Mouse (Mus musculus): ENCODE data around the gene Igfbp3. TPM values are rescaled to one million over a fixed set of nuclear protein-coding genes. Genes with fewer than 3 reads are reported as not detected.

Igfbp3 gene
- polyA plus RNA-seq, 1 experiment = not detected

GRCm38 (mm10) chr11:7199736-7200392 lies 13.9 kb downstream of the Igfbp3 start:
- 52% methylated on average over 14 of the region's 14 CpGs for WGBS
- no peak overlapping the region for H3K27ac ChIP-seq (ENCODE audit: insufficient read depth, low read depth, low read length)
- TF ChIP-seq POLR2A (IDR thresholded peaks at IDR 0.05; ENCODE audit: insufficient read depth, low read depth, low read length) (no peak), CTCF (IDR thresholded peaks at IDR 0.05; ENCODE audit: insufficient read depth, low read depth, low read length) (0 out of 2 replicates have a peak, but pooled peaks have one; percentile 5)
- no peaks in the 10 kb centered on the region for H3K4me1 ChIP-seq (ENCODE audit: control insufficient read depth, insufficient read depth, low read length)
- no peak overlapping the region for H3K4me3 ChIP-seq (ENCODE audit: insufficient read depth, low read depth, low read length)

GRCm38 (mm10) chr11:7198481-7199256 lies 15.1 kb downstream of the Igfbp3 start:
- 80% methylated on average over 10 of the region's 10 CpGs for WGBS
- no peak for TF ChIP-seq POLR2A (IDR thresholded peaks at IDR 0.05; ENCODE audit: insufficient read depth, low read depth, low read length)
- no peak for TF ChIP-seq CTCF (IDR thresholded peaks at IDR 0.05; ENCODE audit: insufficient read depth, low read depth, low read length)
- no peak overlapping the region for H3K27ac ChIP-seq (ENCODE audit: insufficient read depth, low read depth, low read length)

GRCm38 (mm10) chr11:7198006-7198405 lies 15.7 kb downstream of the Igfbp3 start:
- no peaks in the 10 kb centered on the region for H3K4me1 ChIP-seq (ENCODE audit: control insufficient read depth, insufficient read depth, low read length)
- 92% methylated on average over 19 of the region's 19 CpGs for WGBS
- no peak overlapping the region for H3K27ac ChIP-seq (ENCODE audit: insufficient read depth, low read depth, low read length)
- H3K4me3 ChIP-seq (ENCODE audit: insufficient read depth, low read depth, low read length) = no peak overlapping the region
- TF ChIP-seq POLR2A (IDR thresholded peaks at IDR 0.05; ENCODE audit: insufficient read depth, low read depth, low read length) (no peak), CTCF (IDR thresholded peaks at IDR 0.05; ENCODE audit: insufficient read depth, low read depth, low read length) (no peak)

More at GRCm38 (mm10) chr11:7198481-7199256, 15.1 kb downstream of the Igfbp3 start:
- Histone ChIP-seq H3K4me1 (ENCODE audit: control insufficient read depth, insufficient read depth, low read length) (no peaks in the 10 kb centered on the region), H3K4me3 (ENCODE audit: insufficient read depth, low read depth, low read length) (no peak overlapping the region)

GRCm38 (mm10) chr11:7197491-7197941 lies 16.2 kb downstream of the Igfbp3 start, which contains the start of gene Igfbp1:
TSS of gene Igfbp1 (plus strand) at chr11:7197782.
- WGBS = 52% methylated on average over 12 of the region's 12 CpGs

GRCm38 (mm10) chr11:7195312-7195685 lies 18.4 kb downstream of the Igfbp3 start:
- no peak overlapping the region for H3K4me3 ChIP-seq (ENCODE audit: insufficient read depth, low read depth, low read length)
- TF ChIP-seq CTCF (IDR thresholded peaks at IDR 0.05; ENCODE audit: insufficient read depth, low read depth, low read length) (no peak), POLR2A (IDR thresholded peaks at IDR 0.05; ENCODE audit: insufficient read depth, low read depth, low read length) (no peak)
- WGBS = 89% methylated on average over 4 of the region's 4 CpGs
- no peaks in the 10 kb centered on the region for H3K4me1 ChIP-seq (ENCODE audit: control insufficient read depth, insufficient read depth, low read length)
- H3K27ac ChIP-seq (ENCODE audit: insufficient read depth, low read depth, low read length) = no peak overlapping the region

More at GRCm38 (mm10) chr11:7197491-7197941, 16.2 kb downstream of the Igfbp3 start, which contains the start of gene Igfbp1:
- Histone ChIP-seq H3K27ac (ENCODE audit: insufficient read depth, low read depth, low read length) (no peak within 1 kb of the TSS), H3K4me1 (ENCODE audit: control insufficient read depth, insufficient read depth, low read length) (no peaks in the 10 kb centered on the region), H3K4me3 (ENCODE audit: insufficient read depth, low read depth, low read length) (no peak within 1 kb of the TSS)
- TF ChIP-seq POLR2A (IDR thresholded peaks at IDR 0.05; ENCODE audit: insufficient read depth, low read depth, low read length) = no peak
- TF ChIP-seq CTCF (IDR thresholded peaks at IDR 0.05; ENCODE audit: insufficient read depth, low read depth, low read length) = no peak

GRCm38 (mm10) chr11:7194432-7195311 lies 19.1 kb downstream of the Igfbp3 start:
- Histone ChIP-seq H3K4me3 (ENCODE audit: insufficient read depth, low read depth, low read length) (no peak overlapping the region), H3K27ac (ENCODE audit: insufficient read depth, low read depth, low read length) (no peak overlapping the region), H3K4me1 (ENCODE audit: control insufficient read depth, insufficient read depth, low read length) (no peaks in the 10 kb centered on the region)
- TF ChIP-seq CTCF (IDR thresholded peaks at IDR 0.05; ENCODE audit: insufficient read depth, low read depth, low read length) (no peak), POLR2A (IDR thresholded peaks at IDR 0.05; ENCODE audit: insufficient read depth, low read depth, low read length) (no peak)
- 94% methylated on average over 10 of the region's 10 CpGs for WGBS

- TF ChIP-seq CTCF (IDR thresholded peaks at IDR 0.05; ENCODE audit: insufficient read depth, low read depth, low read length) = no peak
- no peak for TF ChIP-seq POLR2A (IDR thresholded peaks at IDR 0.05; ENCODE audit: insufficient read depth, low read depth, low read length)
- Histone ChIP-seq H3K27ac (ENCODE audit: insufficient read depth, low read depth, low read length) (no peak overlapping the region), H3K4me3 (ENCODE audit: insufficient read depth, low read depth, low read length) (no peak overlapping the region), H3K4me1 (ENCODE audit: control insufficient read depth, insufficient read depth, low read length) (no peaks in the 10 kb centered on the region)
- whole genome bisulfite sequencing = 86% methylated on average over 9 of the region's 9 CpGs
Observed at GRCm38 (mm10) chr11:7193134-7193533, 20.6 kb downstream of the Igfbp3 start.

- no peaks in the 10 kb centered on the region for H3K4me1 ChIP-seq (ENCODE audit: control insufficient read depth, insufficient read depth, low read length)
- no peak for TF ChIP-seq POLR2A (IDR thresholded peaks at IDR 0.05; ENCODE audit: insufficient read depth, low read depth, low read length)
- no peak for TF ChIP-seq CTCF (IDR thresholded peaks at IDR 0.05; ENCODE audit: insufficient read depth, low read depth, low read length)
- H3K4me3 ChIP-seq (ENCODE audit: insufficient read depth, low read depth, low read length) = no peak overlapping the region
- H3K27ac ChIP-seq (ENCODE audit: insufficient read depth, low read depth, low read length) = no peak overlapping the region
- 80% methylated on average over 6 of the region's 6 CpGs for WGBS
Observed at GRCm38 (mm10) chr11:7192710-7193109, 21.0 kb downstream of the Igfbp3 start.
